Mouse (Mus musculus): Measurements from ENCODE around the gene Rgp1.

GRCm38 (mm10) chr4:43604751-43605685, 26.5 kb downstream of the Rgp1 start:
- TF ChIP-seq CTCF (conservative IDR thresholded peaks at IDR 0.05; ENCODE audit: low read length), result no peak
- TF ChIP-seq NANOG (IDR thresholded peaks at IDR 0.05; ENCODE audit: borderline replicate concordance, low read length), result no peak
